Mouse (Mus musculus): ENCODE data around the gene Glp1r.

- no peak for TF ChIP-seq CTCF (IDR thresholded peaks at IDR 0.05; ENCODE audit: borderline replicate concordance, insufficient read depth, low read depth, low read length)
- no peak for TF ChIP-seq POLR2A (IDR thresholded peaks at IDR 0.05; ENCODE audit: borderline replicate concordance, insufficient read depth, low read length)
Measured at GRCm38 (mm10) chr17:30882206-30882605, 19.4 kb upstream of the Glp1r start.

Measured in cerebellum, adult 2 months (tissue).